Mouse (Mus musculus): ENCODE data around the gene Fam161b.

Fam161b gene

DNA sequence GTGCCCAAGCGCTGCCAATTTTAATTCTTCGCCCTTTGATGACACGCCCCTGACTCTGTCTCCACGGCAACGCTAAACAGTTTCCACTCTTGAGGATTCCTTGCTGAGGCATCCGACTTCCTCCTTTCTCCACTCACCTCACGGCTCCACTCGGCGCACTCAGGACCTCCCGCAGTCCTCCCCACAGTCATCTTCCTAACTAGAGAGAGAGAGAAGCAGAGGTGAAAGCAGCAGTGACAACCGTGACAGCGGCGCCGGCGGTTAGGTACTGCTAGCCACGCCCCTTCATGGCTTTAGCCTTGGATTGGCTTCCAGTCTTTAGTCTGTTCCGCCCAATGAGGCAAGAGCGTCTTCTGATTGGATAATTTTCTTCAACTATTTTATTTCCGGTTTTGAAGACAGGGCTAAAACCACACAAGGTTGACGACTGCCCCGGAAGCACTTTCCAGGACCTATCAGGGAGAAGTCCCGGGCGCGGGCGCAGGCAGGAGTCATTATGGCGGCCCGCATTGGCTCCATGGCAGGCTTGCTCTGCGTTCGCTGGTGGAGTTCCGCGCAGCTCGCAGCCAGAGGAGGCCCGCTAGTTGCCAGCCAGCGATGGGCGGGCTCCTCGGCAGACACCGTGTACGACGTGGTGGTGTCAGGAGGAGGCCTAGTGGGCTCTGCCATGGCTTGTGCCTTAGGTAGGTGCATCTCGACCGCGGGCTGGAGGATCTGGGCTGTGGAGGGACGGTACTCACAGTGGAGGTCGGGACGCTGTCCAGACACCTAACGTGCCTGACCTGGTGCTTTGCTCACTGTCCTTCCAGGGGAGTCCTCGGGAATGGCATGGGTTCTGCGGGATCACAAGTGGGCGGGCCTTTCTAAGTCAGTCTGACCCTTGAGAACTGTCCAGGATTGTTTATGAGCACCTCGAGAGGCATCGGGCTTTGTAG, at the start of gene Fam161b, which contains the start of gene Coq6:
Gene Fam161b (minus strand): TSS at position 279 of the 935 bp plus-strand sequence.
Gene Coq6 (plus strand): TSS at position 103 of the 935 bp plus-strand sequence.
- DNase-seq (ENCODE audit: low spot score in 2 of 2): peak; percentile 97 to 98

DNA sequence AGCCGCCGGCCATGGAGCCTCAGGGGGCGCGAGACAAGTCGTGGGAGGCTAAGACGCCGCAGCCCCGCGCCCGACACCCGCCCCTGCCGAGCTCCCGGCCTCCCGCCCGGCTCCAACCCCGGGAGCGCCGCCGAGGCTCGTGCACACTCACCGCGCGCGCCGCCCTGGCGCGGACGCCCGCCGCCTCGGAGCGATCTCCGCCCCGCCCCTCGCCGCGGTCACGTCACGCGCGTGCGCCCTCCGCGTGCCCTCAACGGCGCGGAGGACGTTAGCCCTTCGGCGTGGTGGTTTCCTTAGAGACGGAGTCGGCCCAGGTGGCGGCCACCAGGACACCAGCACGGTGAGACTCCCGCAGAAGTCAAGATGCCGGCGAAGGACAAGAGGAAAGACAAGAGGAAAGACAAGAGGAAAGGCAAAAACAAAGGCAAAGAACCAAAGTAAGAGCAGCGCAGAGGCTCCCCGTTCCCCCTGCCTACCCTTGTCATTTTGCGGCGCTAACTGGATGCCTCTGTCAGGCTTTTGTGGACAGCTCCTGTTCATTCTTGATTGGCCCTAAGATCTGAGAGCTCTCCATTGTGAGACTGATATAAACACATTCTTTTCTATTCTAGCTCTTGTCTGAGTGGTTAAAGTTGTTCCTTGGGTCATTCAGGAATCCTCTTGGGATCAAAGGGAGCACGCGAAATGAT, 47.3 kb upstream of the Fam161b start, which contains the start of the genes Entpd5 and Bbof1:
Gene Entpd5 (minus strand): TSS at position 211 of the 689 bp plus-strand sequence.
Gene Bbof1 (plus strand): TSS at position 253 of the 689 bp plus-strand sequence.
- DNase-seq (ENCODE audit: low spot score in 2 of 2): peak; percentile 87 to 90

DNA sequence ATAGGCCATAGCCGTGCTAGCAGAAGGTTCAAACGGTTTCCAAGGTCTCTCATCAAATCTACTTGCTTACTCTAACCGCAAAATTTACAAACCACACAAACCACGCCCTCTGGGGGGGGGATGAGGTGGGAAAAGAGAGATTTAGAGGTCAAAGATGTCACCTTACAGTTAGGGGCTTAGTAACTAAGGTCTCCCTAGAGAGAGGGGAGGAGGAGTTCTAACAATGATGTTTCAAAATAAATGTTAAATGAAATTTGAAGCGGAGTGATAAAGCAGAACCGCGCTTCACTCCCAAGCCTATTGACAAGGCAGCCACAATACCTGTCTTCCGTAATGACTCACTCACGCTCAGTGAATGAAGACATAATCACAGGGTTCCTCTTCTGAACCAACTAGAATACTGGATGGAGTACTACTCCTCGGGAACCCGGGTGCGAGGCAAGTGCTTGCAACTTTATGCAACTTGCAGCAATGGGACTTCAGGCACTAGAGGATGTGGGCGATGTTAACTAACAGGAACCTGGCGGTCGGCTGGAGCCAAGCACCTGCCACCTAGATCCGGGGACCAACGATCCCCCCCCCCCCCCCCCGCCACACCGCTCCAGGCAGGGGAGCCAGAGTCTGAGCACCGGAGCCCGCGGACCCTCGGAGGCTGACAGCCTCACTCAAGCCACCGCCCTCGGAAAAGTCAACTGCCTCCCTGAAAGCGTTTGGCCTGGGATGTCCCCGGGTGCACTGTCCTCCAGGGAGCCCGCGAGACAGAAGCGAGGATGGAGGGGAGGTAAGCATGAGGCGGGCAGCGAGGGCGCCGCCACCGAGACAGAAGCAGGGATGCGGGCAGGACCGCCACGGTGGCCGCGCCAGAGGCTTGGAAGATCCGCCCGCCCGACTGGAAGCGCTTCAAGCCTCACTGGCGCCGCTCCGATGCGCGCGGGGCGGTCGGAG, 46.5 kb upstream of the Fam161b start:
- DNase-seq (ENCODE audit: low spot score in 2 of 2): peak in 1 of 2 experiments; percentile 6

DNA sequence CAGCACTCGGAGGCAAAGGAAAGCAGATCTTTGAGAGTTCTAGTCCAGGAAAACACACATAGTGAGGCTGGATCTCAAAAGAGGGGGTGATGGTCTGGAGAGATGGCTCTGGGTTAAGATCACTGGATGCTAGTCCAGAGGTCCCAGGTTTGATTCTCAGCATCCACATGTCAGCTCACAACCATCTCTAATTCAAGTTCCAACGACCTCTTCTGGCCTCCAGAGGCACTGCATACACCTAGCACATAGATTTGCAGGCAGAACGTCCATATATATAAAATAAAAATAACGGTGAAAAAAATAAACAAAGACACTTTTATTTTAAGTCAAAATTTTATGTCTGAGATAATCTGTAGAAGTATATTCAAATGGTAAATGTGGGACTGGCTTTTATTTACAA, 45.6 kb upstream of the Fam161b start:
- no peak for DNase-seq (ENCODE audit: low spot score in 2 of 2)

DNA sequence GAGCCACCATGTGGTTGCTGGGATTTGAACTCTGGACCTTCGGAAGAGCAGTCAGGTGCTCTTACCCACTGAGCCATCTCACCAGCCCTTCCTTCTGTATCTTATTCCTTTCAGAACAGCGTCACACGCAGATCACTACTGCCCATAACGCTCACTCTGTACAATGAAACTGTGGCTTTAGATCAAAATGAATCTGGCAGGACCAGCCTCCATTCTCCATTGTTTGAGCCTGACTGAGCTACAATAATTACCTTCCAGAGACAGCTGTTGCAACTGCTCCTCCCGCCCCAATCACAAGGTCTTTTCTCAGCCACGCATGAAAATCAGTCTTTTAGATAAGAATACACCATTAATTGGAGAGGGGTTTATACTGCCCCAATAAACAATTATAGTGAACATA, 42.9 kb upstream of the Fam161b start:
- no peak for DNase-seq (ENCODE audit: low spot score in 2 of 2)

DNA sequence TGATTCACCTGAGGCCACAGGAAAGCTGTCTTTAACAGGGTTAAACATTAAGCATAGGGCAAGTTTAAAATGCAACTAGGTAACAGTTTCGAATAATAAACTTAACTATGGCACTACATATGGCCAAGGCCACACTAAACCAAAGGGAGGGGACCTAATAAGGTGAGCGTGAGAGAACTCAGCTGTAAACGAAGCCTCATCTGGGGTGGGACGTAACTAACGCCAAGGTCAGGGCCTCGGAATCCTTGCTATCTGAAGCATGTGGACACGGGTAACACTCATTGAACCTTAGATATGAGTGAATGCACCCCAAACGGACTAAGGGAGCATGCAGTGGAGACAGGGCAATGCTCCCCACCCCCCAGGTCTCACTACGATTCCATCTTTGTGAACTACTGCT, 41.3 kb upstream of the Fam161b start:
- DNase-seq (ENCODE audit: low spot score in 2 of 2): no peak

DNA sequence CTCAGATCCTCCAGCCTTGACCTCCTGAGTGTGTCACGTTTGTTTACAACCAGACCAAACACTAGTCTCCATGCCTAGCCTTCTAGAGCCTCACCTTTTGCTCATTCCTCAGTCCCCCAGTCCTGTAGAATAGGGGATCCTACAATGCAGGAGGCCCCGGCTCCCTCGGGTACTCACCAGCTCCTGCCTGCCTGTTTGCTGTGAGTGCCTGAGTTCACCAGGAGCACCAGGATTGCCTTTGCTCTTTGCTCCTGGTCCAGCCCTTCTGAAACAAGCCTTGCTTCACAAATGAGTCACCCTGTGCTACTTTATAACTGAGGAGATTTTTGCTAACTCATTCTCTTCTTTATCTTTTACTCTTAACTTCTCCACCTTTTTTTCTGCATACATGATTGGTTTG, 39.0 kb upstream of the Fam161b start:
- no peak for DNase-seq (ENCODE audit: low spot score in 2 of 2)

DNA sequence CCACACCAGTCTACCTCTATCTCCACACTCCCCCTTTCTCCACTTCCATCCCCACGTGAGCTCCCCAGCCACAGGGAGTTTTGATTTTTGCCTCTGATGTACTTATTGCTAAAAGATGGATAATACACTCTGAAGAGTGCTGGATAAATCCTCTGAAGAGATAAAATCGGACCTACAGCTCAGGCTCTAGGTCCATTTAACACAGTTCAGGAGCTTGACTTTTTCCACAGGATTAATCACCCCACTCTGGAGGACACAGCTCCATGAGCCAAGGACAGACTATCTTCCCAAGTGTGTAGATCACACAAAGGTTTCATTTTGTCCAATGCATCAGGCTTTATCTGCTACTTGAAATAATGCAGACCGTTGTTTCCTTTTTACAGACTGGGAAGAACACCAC, 38.4 kb upstream of the Fam161b start:
- no peak for DNase-seq (ENCODE audit: low spot score in 2 of 2)

DNA sequence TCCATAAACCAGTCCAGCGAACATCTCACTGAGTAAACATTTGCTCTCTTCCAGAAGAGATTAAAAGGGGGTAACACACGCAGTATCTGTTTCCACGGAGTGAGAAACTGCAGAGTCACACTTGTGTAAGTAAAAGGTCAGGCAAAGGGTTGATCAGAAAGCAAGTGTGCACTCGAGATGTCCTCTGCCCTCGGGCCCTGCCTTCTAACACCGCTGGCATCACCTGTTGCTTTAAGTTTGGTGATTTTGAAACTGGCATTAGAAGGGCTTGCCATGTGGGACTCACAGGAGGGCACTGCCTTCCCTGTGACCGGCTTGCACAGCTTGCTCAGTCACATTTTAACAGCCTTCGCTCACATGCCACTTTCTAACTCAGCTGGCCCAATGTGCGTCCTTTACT, 38.0 kb upstream of the Fam161b start:
- no peak for DNase-seq (ENCODE audit: low spot score in 2 of 2)

DNA sequence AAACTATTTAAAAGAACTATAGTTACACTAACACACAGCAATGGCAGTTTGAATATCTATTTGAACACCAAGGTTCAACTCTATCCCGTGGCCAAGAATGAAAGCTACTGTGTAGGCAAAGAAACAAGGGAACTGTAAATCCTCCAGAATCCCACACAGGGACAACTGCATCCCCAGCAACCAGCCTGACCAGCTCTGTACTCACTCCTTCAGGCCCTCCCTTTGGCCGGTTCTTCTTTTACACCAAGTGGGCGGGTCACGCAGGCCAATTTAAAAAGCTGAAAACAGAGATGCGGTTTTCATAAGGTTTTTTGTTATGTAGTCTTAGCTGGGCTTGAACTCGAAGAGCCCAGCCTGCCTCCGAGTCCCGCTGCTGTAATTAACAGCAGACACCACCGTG, 37.5 kb upstream of the Fam161b start:
- DNase-seq (ENCODE audit: low spot score in 2 of 2): no peak

DNA sequence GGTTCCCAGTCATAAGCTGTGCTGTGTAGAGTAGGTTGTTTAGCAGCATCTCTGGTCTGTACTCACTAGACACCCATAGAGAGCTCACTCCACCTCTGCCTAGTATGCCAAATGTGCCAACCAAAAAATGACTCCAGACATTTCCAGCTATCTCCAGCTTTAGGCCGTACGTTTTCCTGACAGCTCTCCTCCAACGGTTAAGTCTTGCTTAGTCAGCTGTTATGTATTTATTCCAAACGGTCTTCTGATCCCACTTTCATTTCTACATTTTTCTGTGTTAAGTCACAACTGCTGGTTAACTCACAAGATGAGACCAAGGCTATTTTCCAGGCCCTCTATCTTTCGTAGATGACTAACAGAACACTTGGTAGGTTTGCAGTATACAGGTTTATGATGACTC, 37.0 kb upstream of the Fam161b start:
- no peak for DNase-seq (ENCODE audit: low spot score in 2 of 2)

DNA sequence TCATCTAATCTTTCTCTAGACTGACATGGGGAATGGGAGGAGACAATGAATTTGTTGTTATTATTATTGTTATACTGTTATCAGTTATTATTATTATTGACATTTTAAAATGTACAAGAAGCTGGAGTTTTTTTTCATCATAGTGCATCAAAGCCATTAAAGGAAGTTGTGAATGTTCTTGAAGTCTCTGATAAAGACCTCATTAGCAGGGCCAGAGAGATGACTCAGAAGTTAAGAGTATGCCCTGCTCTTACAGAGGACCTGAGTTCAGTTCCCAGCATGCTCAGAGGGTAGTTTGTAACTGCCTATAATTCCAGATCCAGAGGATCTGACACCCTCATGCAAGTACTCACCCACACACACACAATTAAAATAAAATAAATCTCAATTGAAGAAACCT, 36.1 kb upstream of the Fam161b start:
- no peak for DNase-seq (ENCODE audit: low spot score in 2 of 2)

DNA sequence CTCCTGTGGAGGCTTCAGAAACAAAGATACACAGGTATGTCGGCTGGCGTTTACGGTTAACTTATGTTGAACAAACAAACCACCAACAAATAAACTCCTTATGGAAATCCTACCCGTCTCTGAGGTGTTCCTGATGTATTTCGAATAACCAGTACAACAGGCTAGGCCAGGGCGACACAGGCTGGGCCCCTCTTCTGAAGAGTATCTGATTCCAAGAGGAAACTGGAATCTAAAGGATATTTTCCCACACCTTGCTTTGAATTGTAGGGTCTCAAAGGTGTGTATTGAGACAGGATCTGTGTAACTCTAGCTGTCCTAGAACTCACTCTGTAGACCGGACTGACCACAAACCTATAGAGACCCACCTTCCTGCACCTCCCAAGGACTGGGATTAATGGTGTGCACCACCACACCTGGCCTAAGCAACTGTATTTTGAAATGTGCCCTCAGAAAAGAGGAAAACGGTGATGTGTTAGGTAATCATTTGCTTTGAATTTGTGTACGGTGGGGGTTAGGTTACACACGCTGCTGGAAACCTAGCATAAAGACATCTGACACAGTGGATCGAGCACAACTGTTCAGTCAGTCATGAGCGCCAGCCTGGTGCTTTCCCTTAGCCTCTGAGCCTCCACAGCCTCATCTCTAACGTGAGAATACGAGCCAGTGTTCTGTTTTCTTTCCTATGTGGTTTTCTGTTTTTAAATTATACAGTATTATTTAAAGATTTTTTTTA, 35.5 kb upstream of the Fam161b start:
- DNase-seq (ENCODE audit: low spot score in 2 of 2): no peak

DNA sequence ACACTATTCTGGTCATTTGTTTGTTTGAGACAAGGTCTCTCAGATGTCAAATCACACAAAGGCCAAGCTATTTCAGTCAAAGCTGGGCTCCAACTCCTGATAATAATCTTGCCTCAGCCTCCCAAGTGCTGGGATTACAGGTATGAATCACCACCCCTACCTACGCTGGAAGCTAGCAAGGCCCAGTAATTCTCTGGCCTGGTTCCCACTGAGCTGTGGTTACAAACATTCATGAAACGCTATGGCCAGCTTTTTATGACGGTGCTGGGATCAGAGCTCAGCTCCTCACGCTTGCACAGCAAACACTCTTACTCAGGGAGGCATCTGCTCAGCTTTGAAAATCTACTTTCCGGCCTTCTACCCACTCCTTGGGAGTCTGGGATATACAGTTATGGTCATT, 32.2 kb upstream of the Fam161b start:
- DNase-seq (ENCODE audit: low spot score in 2 of 2): no peak

DNA sequence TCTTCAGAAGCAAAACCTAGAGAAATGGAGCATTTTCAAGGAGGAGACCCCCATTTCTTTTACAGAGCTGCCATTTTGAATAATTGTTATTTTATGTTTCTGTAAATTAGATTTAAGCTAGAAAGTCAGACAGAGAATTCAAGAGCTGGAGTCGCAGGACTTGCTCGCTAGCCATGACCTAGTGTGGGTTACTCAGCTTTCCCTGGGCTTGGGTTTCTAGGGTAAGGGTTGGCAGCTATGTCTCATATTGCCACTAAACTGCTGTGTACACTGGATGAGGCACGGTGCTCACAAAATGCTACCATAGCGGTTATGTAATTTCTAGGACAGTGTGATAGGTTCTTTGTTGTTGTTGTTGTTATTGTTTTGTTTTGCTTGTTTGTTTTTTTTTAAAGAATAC, 31.0 kb upstream of the Fam161b start:
- DNase-seq (ENCODE audit: low spot score in 2 of 2): no peak

DNA sequence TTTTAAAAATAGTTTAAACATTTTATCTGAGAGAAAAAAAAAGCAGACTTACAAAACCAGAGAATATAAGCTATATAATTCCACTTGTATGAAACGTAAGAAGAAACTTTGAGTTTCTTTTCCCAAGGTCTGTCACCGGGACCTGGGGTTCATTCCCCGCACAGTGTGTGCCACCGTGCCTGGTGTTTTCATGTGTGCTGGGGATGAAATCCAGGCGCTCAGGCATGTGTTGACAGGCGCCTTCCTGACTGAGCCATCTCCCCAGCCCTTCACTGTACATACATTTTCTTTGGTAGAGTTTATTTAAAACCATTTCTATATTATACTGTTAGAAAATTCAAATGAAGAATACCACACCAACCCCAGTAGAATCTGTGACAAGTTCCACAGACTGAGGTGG, 28.7 kb upstream of the Fam161b start:
- peak in 1 of 2 experiments; percentile 20 for DNase-seq (ENCODE audit: low spot score in 2 of 2)

DNA sequence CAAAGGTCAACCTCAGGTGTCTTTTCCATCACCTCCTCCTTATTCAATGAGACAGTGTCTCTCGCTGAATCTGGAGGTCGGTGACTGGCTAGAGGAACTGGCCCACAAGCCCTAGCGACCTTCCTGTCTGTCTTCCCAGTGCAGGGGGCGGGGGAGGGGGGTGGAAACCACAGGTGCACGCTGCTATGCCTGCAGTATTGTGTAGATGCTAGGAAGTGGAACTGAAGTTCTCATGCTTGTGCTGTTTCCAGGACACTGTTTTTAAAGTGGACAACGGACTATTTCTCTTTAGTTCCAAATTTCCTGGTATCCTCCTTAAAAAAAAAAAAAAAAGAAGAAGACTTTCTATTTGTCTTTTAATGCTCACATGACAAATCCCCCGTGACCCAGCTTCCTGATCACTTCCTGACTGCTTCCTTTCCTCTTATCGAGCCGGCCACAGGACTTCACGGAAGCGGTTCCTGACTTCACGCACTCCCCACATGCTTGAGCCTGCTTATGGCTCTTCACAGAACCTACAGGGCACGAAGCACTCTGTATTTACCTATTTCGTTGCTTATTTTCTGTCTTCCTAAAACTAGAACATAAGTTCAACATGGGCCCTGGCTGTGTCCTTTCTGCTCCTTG, 27.3 kb upstream of the Fam161b start:
- DNase-seq (ENCODE audit: low spot score in 2 of 2): peak in 1 of 2 experiments; percentile 11

DNA sequence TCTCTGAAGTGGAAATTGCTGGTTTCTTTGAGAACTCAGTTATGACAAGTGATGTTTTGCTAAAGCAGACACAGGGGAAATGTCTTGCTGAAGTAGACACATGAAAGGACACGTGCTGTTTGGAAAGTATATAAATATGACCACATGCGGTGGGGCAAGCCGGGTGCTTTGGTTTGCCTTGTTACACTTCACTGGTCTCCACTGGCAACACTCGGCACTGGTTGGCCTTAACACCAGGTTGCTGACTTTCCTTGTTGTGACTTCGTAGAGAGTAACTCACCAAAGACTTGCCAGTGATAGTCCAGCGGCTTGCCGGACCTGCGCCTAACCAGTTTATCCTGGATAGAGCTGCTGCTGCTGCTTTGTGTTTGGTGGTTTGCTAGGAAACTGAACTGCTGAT, 26.5 kb upstream of the Fam161b start:
- DNase-seq (ENCODE audit: low spot score in 2 of 2): peak in 1 of 2 experiments; percentile 21

DNA sequence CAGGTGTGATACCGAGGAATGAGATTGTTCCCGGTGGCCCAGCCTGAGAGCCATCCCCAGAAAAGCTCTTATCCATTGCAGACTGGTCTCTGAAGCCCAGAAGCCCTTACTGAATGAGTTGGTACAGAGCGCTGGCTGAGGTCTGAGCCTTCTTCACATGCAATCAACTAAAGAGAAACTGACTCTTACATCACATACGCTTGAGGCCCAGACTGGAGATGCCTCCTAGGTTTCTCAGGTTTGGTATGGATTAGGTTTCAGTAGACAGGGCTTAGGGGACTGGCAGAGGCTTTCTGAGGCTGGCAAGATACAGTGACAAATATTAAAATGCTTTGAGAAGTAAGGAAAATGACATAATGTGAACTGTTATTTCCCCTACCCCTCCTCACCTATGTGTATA, 23.8 kb upstream of the Fam161b start:
- no peak for DNase-seq (ENCODE audit: low spot score in 2 of 2)

DNA sequence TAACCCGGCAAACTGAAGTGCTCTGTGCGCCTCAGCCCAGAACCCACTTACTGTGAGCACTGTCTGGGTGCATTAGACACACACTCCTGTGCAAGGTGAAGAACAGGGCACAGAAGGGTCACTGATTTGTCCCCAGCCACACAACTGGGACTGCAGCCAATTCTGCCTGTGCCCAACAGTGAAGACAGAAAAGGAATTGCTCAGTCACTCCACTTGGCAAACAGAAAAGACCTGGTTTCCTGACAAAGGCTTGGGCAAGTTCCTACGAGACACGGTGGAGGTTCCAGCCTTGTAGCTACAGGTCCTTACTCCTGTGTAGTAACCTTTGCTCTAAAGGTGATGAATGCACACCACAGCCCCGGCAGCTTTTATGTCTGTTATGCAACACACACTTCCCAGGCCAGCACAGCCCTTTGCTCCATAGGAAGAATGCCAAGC, 23.0 kb upstream of the Fam161b start:
- DNase-seq (ENCODE audit: low spot score in 2 of 2): peak; percentile 49 to 78
